In genomic region chr12:38400089-38400488, GRCm38 (mm10) we compare ENCODE assay signal across 22 mouse cellular contexts.
"Had no signal": no experiment of that assay in that cellular context is flagged by ENCODE, and none has a peak within 500 bp of the region (broad histone marks: within the 10 kb centered on the region; RNA-seq: fewer than 3 reads in every experiment).

No protein-coding gene starts in this region.

- H3K9me3 ChIP-seq: intestine, embryonic 15.5 days; limb, embryonic 10.5 days; limb, embryonic 13.5 days; liver, embryonic 12.5 days; liver, embryonic 15.5 days; lung, embryonic 15.5 days; midbrain, embryonic 12.5 days; midbrain, embryonic 15.5 days; neural tube, embryonic 12.5 days; neural tube, embryonic 15.5 days had no signal

- H3K27me3 ChIP-seq: intestine, embryonic 15.5 days; limb, embryonic 13.5 days; liver, embryonic 12.5 days; liver, embryonic 15.5 days; lung, embryonic 15.5 days; midbrain, embryonic 12.5 days; midbrain, embryonic 15.5 days; neural tube, embryonic 12.5 days; neural tube, embryonic 15.5 days had no signal

- H3K4me3 ChIP-seq: intestine, embryonic 15.5 days; limb, embryonic 10.5 days; limb, embryonic 13.5 days; liver, embryonic 12.5 days; liver, embryonic 15.5 days; lung, embryonic 15.5 days; midbrain, embryonic 12.5 days; midbrain, embryonic 15.5 days; neural tube, embryonic 12.5 days; neural tube, embryonic 15.5 days had no signal

- H3K4me1 ChIP-seq: intestine, embryonic 15.5 days; limb, embryonic 10.5 days; limb, embryonic 13.5 days; liver, embryonic 12.5 days; liver, embryonic 15.5 days; lung, embryonic 15.5 days; midbrain, embryonic 12.5 days; midbrain, embryonic 15.5 days; neural tube, embryonic 12.5 days; neural tube, embryonic 15.5 days had no signal

- ATAC-seq: intestine, embryonic 15.5 days; liver, embryonic 12.5 days; midbrain, embryonic 15.5 days had no signal

- H3K27ac ChIP-seq: intestine, embryonic 15.5 days; kidney, postnatal 0 days; limb, embryonic 10.5 days; limb, embryonic 13.5 days; liver, embryonic 12.5 days; liver, embryonic 15.5 days; lung, embryonic 15.5 days; macrophage; midbrain, embryonic 12.5 days; midbrain, embryonic 15.5 days; neural tube, embryonic 12.5 days; neural tube, embryonic 15.5 days; stomach, postnatal 0 days had no signal

- DNase-seq: kidney, adult 2 months; kidney, postnatal 25 days; liver; lung, adult 18-20 months; lung, postnatal 14 days; right cerebral cortex, adult 18-20 months; right cerebral cortex, postnatal 14 days; right cerebral cortex, postnatal 4 days; thymus, postnatal 25 days had no signal

- H3K36me3 ChIP-seq: intestine, embryonic 15.5 days; limb, embryonic 10.5 days; limb, embryonic 13.5 days; liver, embryonic 12.5 days; liver, embryonic 15.5 days; lung, embryonic 15.5 days; midbrain, embryonic 12.5 days; midbrain, embryonic 15.5 days; neural tube, embryonic 12.5 days; neural tube, embryonic 15.5 days had no signal

- H3K9ac ChIP-seq: intestine, embryonic 15.5 days; limb, embryonic 13.5 days; liver, embryonic 12.5 days; liver, embryonic 15.5 days; lung, embryonic 15.5 days; midbrain, embryonic 12.5 days; midbrain, embryonic 15.5 days; neural tube, embryonic 12.5 days; neural tube, embryonic 15.5 days had no signal

- H3K4me2 ChIP-seq: intestine, embryonic 15.5 days; limb, embryonic 13.5 days; liver, embryonic 12.5 days; liver, embryonic 15.5 days; lung, embryonic 15.5 days; midbrain, embryonic 12.5 days; midbrain, embryonic 15.5 days; neural tube, embryonic 12.5 days; neural tube, embryonic 15.5 days had no signal
